Mouse (Mus musculus): ENCODE measurements around the gene Phlpp1. TPM values are rescaled to one million over a fixed set of nuclear protein-coding genes. Genes with fewer than 3 reads are reported as not detected.

Gene Phlpp1
- total RNA-seq (2021), result 10 to 100 TPM; 65.9 to 67.9 TPM
- long read RNA-seq, experiment 1, full-length matches to known transcripts, result 12 of 19 reads
- long read RNA-seq, experiment 1, partial matches to known transcripts, result 6 of 19 reads
- long read RNA-seq, experiment 1, other reads (novel, unspliced or antisense), result 1 of 19 reads
- long read RNA-seq, experiment 2, full-length matches to known transcripts, result 14 of 24 reads
- long read RNA-seq, experiment 2, partial matches to known transcripts, result 9 of 24 reads
- long read RNA-seq, experiment 2, other reads (novel, unspliced or antisense), result 1 of 24 reads

DNA sequence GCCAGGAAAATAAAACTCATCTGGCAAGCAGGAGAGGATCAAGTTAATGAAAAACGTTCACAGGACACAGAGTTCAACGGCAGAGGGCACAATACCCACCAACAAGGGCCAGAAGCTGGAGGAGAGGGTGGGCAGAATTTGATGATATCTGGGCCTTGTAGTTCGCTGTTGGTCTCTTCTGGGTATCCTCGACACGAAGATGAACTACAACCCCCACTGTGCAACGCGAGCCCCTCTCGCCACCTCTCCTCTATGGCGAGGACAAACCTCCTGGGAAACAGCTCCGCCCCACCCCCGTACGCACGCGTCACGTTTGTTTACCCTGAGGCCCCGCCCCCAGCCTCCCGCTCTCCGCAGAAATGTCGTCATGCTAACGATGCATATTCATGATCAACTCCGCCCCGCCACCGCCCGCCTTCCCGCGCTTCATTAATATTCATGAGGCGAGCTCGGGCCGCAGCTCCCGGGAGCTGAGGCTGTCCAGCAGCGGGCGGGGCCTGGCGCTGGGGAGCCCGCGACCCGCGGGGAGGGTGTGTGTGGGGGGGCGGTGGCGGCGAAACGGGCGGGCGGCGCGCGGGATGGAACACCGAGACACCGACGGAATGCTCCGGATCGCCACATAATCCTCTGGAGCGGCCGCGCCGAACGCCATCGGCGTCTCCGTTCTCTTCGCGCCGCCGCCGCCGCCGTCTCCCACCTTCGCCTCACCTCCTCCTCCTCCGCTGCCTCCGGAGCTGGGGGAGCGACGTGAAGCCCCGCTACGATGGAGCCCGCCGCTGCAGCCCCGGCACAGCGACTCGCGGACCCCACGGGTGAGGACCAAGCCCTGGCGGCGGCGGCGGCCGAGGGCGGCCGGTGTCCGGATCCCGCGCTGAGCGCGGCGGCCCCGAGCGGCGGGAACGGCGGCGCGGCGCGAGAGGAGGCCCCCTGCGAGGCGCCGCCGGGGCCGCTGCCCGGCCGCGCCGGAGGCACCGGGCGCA is at the start of gene Phlpp1:
Gene Phlpp1, plus strand, starts transcription at position 512 of the 980 bp plus-strand sequence.
- DNase-seq (ENCODE audit: low spot score in 2 of 2), result peak; percentile 99 to 100

DNA sequence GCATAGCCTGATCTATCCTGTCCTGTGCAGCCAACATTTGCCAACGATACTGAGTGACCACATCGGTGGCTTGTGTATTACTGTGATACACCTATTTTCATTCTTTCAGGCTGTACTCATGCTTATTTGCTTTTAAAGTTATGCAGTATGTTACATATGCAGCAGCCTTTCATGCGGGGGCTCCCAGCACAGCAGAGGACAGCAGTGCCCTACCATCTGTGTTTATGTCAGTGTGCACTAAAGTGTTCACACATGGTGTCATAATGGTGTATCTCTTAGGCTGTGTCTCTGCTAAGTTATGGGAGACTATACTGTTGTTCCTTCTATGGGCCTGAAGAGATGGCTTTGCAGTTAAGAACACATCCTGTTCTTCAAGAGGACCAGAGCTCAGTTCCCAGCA is 45.0 kb upstream of the Phlpp1 start:
- no peak for DNase-seq (ENCODE audit: low spot score in 2 of 2)

- DNase-seq (ENCODE audit: low spot score in 2 of 2), result no peak
Measured at GRCm38 (mm10) chr1:106131697-106132349, 39.7 kb upstream of the Phlpp1 start.

DNA sequence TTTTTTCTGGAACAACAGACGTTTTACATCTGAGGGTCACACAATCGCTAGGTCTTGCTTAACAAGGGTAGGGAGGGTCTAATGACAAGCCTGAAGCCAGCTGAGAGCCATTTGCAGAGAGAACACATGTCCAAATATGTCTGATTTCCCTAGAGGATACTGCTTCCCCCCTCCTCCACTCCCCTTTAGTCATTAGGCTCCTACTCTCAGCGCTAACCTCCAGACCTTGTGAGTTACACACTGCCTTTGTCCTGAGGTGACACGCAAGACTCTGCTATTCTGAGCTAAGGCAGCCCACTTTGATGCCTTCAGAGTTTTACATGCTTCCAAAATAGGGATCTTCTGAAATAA is 39.2 kb upstream of the Phlpp1 start:
- no peak for DNase-seq (ENCODE audit: low spot score in 2 of 2)

- DNase-seq (ENCODE audit: low spot score in 2 of 2), result no peak
Measured at GRCm38 (mm10) chr1:106138691-106139090, 32.9 kb upstream of the Phlpp1 start.

DNA sequence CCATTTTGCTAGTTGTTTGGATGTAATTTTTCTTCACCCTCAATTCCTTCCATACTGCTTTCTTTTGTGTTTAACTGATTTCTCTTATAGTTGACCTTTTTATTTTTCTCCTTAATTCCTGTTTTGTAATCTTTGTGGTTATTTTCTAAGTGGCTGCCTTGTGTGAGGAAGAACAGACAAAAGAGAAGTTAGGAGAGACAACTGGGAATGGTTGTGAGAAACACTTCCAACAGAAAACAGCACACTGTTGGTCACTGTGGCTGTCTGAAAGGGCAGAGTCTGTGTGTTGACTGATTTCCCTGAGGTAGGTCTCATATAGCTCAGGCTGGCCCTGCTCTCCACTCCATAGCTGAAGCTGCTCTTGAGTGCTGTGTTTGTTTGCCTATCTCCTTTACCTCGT is 32.4 kb upstream of the Phlpp1 start:
- DNase-seq (ENCODE audit: low spot score in 2 of 2), result no peak

DNA sequence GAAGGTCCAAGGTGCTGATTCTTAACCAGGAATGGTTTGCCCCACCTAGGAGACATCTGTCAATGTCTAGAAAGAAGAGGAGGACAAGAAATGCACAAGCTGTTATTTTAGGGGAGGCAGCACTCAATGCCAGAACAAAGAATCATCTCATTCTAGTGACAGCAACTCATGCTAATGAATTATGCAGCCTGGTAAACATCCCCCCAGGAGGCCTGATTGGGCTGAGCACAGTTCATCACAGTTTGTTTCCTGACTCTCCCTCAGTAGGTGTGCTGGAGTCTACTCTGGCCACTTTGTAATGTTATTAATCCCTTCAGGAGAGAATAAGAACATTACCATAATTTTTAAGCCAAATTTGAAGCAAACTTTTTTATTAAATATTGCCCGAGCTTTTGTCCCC is 29.5 kb upstream of the Phlpp1 start:
- no peak for DNase-seq (ENCODE audit: low spot score in 2 of 2)

- DNase-seq (ENCODE audit: low spot score in 2 of 2), result no peak
Measured at GRCm38 (mm10) chr1:106144534-106144933, 27.0 kb upstream of the Phlpp1 start.

- DNase-seq (ENCODE audit: low spot score in 2 of 2), result no peak
Measured at GRCm38 (mm10) chr1:106145055-106145454, 26.5 kb upstream of the Phlpp1 start.

DNA sequence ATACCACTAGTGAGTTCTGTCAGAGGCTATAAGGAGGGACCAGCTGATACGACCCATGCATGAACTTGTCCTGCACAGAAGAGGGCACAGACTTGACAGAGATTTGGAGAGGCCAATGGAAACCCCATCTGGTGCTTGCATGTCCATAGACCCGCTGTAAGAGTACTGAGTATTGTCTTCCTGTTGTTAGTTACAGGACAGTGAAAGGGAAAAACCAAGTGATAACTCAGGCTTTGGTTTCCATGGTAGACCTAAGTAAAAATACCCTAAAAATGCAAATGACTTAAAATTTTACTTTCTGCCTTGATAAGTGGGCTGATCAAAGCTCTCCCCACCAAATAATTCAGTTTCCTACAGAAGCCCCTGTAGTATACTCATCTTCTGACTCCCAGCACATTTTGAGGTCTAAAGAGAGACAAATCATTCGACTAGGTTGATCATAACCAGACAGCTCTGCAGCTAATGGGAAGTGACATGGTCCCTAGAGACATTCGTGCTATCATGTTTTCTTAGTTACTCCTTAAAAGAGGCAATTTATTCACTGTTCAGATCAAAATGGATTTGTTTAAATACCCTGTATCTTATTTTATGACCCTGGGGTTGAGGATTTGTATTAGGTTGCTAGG is 25.9 kb upstream of the Phlpp1 start:
- no peak for DNase-seq (ENCODE audit: low spot score in 2 of 2)

DNA sequence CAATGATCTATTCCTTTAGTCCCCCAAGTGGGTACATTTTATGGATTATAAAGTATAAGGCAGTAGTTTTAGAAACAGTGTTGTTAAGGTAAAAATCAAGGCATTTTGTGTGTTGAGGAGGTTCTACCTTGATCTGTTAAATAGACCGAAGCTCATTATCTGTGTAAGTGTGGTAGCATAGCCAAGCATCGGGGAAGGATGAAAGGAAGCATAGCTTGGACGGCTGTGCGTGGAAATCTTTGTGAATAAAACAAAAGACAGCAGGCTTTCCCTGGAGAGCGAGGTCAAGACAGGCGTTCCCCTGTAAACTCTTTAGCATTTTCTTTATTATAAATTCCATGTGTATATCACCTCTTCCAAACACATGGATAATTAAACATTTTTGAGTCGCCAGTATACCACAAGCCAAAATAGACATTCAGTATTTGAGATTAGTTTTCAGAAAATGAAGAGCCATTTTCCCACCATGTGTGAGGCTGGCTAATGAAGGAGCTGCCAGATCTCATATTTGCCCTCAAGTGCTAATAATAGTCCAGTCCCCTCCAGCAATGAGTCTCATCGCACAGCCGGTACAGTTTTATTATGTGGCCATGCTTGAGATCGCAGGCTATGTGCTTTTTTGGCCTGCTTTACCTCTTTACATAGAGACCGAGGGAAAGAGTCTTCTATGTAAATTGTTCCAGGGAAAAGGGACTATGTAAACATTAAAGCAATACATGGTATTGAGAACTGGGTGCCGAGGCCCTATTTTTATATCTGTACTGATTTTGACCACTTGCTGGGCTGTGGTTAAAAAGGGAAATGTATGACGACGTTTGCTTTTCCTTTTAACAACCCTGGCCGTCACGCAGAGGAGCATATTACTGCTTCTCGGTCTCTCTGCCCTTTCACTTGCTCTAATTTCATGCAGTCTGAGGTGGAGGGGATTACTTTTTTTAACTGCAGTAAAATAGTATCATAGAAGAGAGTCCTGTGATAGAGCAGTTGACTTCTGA is 22.9 kb upstream of the Phlpp1 start:
- no peak for DNase-seq (ENCODE audit: low spot score in 2 of 2)

- DNase-seq (ENCODE audit: low spot score in 2 of 2), result no peak
Measured at GRCm38 (mm10) chr1:106151846-106152245, 19.7 kb upstream of the Phlpp1 start.

- DNase-seq (ENCODE audit: low spot score in 2 of 2), result no peak
Measured at GRCm38 (mm10) chr1:106152742-106153141, 18.8 kb upstream of the Phlpp1 start.

DNA sequence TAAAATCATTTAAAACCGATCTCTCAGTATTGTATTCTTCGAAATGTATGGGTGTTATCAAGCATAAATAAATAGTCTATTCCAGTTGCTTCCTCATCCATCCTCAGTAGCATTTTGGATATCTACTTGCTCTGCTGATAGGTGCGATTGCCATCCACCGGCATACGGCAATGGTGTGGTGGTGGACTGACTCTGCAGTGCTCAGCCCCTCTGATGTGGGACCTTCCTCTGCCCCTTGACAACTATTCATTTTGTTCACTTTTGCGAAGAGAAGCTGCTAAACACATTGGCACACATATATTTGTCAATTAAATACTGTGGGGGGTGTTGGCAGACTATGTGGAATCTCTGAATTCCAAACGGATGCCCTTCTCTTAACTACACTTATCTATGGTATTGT is 17.0 kb upstream of the Phlpp1 start:
- no peak for DNase-seq (ENCODE audit: low spot score in 2 of 2)

GRCm38 (mm10) chr1:106155087-106155567 is 16.4 kb upstream of the Phlpp1 start:
- DNase-seq (ENCODE audit: low spot score in 2 of 2), result peak; percentile 67 to 83

DNA sequence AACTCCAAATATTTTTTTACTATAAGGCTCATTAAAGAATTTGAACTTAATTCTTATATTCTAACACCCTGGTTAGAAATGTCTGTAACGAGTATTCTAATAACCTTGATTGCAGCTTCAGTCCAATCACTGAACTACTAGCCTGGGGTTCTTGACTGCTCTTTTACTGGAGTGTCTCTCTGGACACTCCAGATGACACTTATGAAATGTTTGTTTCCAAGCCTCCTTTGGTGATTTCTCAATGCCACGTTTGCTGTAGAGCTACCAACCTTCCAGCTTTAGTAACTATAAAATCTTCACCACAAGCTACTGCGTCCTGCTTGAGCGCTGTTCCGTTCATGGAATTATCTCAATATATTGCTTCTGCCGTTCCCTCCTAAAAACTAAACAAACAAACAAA is 15.8 kb upstream of the Phlpp1 start:
- DNase-seq (ENCODE audit: low spot score in 2 of 2), result no peak

DNA sequence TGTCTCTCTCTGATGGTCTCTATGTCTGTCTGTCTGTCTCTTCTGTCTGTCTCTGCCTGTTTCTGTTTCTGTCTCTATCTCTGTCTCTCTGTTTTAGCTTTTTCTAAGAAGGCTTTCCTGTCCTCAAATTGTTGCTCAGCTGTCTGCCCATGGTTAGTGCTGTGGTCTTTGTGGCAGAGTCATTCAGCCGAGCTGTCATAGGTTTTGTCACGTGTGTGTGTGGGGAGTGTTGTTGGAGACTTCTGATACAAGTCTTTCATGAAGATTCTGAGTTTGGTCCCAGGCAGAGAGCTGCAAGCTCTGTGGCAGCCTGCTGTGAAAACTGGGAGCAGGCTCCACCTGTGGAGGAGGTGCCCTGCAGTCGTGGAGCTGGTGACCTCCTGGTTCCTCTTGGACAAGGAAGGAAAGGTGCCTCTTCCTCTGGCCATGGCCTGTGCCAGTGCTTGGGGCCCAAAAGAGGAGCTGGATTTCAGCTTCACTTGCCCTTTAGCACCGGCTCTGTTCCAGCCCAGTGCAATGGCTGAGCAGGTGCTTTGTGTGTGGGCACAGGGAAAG is 13.5 kb upstream of the Phlpp1 start:
- DNase-seq (ENCODE audit: low spot score in 2 of 2), result no peak

DNA sequence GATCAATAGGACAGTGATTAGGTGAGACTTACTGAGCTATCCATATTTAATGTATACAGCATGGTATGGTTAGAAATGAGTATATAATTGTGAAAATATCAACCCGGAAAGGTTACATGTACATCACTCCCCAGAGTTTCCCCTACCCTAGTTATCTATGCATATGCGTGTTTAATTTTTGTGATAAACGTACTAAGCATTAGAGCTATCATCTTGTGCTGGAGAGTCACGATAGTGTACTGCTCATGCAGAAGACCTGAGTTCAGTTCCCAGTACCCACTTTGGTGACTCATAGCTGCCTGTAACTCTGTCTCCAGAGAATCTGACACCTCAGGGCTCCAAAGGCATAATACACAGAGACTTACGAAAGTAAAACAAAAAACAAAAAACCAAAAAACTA is 11.9 kb upstream of the Phlpp1 start:
- DNase-seq (ENCODE audit: low spot score in 2 of 2), result no peak

DNA sequence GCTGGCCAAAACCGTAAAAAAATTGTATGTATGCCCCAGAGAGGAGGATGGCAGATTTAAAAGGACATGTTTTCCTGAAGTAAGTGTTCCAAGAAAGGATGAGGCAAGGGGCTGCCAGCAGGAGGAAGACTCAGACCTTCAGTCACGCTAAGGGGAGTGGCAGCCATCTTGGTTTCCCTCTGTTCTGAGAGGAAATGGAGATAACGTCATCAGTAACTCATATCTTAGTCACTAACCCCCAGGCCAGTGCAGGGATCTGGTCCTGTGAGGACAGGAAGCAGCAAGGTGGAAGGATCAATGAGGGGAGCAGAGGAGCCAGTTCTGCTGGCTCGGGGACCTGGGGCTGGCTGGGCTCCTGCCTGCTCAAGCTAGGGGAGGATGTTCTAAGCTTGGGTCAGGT is 10.6 kb upstream of the Phlpp1 start:
- no peak for DNase-seq (ENCODE audit: low spot score in 2 of 2)

GRCm38 (mm10) chr1:106162581-106162980 is 9.0 kb upstream of the Phlpp1 start:
- no peak for DNase-seq (ENCODE audit: low spot score in 2 of 2)
